Mouse (Mus musculus) yolk sac, embryonic 10.5 days (tissue): ENCODE measurements around the gene Pik3c2b.
A peak's percentile ranks its signal among the peaks of the same experiment; 100 is the strongest.
"Not testable (repeated sequence)": the region's sequence is repeated elsewhere in the genome, so short reads cannot be mapped to it uniquely, and the experiment has no call there.

Source experiments
- DNase-seq: peaks from one replicate; pipeline ENCODE4 v3.0.0-alpha.2; 2017; ENCODE audit warnings: low spot score

Gene Pik3c2b

DNA sequence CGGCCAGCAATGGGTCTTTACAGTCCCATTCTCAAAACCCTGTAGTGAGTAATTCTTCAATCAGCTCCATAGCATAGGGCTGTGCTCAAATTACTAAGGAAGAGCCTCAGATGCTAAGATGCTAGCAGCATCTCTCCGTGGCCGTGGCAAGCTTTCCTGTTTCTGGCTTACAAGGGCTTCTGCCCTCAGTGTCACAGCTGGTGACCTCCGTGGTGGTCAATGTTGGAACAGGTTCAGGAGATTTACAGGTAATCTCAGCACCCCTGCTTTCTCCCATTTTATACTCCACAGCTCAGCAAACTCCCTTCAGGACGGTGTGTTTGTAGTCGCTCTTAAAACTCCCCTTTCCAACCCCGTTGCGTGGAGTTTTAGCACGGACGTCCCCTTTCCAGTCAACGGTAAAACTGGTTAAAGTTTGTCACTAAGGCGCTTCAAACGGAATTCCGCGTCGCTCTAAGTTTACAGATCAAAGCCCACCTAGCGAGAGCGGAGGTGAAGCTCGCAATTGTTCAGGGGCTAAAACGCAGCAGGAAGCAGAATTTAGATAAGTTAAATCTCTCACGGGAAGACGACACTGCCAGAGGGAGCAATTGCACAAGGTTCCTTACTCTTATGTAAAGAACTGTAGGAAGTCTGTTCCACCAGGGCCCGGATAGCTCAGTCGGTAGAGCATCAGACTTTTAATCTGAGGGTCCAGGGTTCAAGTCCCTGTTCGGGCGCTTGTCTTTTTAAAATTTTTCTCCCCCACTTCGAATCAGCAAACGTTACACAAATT, 12.0 kb upstream of the Pik3c2b start:
- DNase-seq = peak; percentile 94

DNA sequence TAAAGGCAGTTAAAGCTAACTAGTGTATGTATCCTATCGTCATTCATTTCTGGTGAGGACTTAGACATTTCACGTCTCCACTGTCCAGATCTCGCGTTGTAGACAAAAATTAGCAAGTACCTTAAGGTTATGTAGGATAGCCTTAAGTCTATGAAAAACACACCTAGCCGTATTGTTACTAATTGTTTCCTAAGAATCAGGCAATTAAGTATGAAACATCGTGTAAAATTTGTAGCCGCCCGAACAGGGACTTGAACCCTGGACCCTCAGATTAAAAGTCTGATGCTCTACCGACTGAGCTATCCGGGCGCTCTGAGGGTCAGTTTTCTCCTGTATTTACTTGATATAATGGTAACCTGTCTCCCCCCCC, 11.4 kb upstream of the Pik3c2b start:
- no peak for DNase-seq

DNA sequence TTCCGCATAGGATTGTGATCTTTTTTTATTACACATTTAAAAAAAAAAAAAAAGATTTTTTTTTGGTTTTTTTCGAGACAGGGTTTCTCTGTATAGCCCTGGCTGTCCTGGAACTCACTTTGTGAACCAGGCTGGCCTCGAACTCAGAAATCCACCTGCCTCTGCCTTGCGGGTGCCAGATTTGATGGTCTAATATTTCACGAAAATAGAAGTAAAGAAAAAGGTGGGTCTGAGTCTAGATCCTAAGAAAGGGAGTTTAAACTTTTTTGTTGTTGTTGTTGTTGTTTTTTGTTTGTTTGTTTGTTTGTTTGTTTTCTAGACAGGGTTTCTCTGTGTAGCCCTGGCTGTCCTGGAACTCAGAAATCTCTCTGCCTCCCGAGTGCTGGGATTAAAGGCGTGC, 10.8 kb upstream of the Pik3c2b start:
- not testable (repeated sequence) for DNase-seq

DNA sequence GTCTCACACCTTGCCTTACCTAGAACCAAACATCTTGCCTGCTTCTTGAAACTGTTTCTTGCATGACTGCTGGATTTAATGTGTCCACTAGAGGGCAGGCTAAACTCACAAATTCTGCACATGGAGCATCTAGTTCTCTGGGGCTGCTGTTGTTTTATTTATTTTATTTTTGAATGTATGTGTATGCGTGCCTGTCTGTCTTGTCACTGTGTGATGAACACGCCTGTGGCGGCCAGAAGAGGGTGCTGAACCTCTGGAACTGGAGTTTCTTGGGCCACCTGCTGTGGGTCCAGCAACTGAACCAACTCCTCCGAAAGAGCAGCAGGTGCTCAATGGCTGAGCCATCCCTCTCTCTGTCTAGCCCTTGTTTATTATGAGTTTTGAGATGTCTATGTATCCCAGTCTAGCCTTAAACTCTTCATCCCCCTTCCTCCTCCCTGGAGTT, 5.9 kb upstream of the Pik3c2b start:
- DNase-seq = peak; percentile 66

DNA sequence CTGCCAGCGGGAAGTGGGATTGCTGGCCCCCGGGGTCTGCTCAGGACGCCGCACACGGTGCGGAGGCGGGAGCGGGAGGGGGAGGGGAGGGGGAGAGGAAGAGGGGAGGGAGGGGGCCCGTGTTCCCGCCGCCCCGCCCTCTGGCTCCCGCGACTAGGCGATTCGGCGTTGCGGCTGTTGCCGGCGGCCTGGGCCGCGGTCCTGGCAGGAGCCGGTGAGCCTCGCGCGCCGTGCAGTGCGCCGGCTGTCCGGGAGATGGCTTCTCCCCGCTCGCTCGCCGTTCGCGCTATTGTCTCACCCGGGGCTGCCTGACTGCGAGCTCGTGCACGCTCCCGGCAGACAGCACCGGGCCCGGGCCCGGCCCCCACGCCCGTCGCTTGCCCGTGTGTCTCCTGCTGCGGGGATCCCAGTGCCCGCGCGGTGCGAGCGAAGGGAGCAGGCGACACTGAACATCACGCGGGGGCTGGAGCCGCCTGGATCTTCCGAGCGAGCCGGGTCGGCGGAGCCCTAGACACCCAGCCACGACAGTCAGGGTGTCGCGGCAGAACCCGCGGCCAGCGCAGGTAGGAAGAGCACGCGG, 484 bp downstream of the Pik3c2b start:
- peak; percentile 75 for DNase-seq

DNA sequence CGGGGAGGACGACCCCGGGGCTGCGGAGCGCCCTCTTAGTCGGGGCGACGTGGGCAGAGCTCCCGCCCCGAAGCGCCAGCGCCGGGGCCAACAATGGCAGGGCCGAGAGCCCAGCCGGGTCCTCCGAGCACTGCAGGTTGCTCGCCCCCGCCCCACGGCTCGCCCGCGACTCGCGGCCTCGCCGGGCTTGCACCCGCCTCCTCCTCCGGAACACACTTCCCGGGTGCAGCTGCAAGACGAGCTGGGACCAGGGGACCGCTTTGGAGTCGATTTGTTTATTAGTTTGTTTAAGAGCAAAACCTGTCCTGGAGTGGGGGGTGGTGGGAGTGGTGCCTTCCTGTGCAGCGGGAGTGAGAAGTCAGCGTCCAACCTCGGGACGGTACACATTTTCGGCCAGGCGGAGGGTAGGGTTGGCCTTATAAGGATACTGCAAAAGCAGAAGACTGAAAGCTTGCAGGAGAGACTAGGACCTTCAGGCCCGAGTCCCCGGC, 1.0 kb downstream of the Pik3c2b start:
- DNase-seq = peak; percentile 43

DNA sequence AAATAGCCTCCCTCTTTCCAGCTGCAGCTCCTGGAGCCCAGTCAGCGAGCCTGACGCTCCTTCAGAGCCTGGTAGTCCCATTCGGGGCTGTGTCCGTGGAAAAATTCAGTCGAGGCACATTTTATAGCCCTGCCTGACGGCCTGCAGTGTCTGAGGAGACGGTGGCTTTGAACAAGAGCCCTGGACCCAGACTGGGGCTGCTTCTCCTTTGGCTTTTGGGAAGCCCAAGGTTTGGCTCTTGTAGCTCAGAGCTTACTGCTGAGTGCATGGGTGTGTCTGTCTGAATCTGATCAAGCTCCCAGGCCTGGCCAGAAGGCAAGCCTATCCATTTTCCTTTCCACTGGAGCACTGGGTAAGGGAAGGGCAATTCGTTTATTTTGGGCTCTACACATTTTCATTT, 2.1 kb downstream of the Pik3c2b start:
- no peak for DNase-seq

DNA sequence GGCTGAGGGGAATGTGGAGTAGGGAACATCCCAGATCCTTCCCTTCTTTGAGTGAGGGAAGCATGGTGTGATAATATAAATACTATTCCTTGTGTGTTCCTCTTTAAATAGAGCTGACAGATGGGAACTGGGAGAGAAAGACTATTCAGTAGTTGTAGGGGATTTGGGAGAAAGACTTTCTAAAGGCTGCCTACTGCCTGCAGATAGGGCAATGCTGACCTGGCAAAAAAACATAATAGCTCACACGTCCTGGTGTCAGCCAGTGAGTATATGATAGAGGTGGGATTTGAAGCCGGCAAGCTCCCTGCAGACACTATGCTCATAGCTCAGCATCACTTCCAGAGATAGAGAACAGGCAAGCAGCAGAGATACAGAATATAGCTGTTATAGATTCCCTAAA, 3.2 kb downstream of the Pik3c2b start:
- no peak for DNase-seq

DNA sequence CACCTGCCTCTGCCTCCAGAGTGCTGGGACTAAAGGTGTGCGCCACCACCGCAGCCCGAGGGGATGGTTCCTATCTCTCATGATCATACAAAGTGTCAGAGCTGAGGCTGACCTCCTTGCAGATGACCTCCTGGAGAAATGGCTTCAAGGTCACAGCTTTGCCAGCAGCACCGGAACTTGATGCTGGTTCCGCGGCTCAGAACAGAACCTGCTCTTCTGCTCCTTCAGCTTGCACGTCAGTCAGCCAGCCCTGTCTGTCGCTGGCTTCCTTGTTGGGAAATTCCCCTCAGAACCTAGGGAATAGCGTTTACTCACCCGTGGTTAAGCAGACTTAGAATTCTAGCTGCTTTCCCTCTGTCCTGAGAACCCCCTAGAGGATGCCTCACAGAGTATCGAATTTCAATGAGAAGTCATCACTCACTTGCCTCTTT, 4.5 kb downstream of the Pik3c2b start:
- DNase-seq = no peak

DNA sequence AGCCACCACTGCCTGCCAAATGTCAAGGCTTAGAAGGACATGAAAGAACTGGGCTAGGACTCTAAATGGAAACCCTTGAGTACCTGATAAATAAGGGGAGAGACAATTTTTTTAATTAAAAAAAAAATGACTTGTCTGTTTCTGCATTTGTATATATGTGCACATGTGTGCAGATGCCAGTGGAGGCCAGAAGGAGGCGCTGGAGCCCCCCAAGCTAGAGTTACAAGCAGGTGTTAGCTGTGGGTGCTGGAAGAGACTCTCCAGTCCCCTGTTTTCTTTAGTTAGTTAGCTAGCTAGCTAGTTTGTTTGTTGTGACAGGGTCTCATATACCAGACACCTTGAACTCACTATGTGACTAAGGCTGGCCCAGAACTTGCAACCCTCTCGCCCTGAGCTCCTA, 6.4 kb downstream of the Pik3c2b start:
- no peak for DNase-seq

DNA sequence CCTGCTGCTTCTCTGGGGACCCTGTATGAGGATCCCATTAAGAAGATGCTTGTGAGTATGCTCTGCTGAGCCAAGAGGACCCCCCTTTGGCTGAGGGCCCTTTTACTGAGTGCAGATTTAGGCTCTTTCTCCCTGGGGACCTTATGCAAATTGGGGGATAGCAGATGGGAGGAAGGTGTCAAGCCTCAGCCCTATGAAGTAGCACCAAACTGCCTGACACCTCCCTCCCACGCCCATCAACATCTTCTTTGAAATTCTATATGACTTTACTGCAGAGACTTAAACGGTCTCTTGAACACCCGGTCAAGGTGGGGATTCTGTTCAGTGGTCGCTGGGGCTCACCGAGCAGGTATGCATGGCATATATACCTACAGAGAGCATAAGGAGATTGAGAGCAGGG, 7.6 kb downstream of the Pik3c2b start:
- DNase-seq = no peak

DNA sequence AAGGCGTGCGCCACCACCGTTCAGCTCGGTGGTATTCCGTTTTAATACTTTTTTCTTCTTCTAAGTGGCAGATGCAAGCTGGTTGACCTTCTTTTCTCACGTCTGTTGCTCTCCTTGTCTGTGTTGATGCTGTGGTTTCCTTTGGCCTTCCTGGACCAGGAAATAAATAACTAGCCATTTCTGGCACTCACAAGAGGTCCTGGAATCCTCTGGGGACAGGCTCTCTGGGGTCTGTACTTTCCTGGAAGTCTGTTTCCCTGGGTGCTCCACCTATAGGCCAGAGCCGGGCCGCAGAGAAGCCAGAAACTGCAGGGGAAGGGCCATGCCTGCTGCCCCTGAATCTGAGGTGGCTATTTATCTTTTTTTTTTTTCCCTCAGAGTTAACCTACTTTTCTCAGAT, 8.9 kb downstream of the Pik3c2b start:
- DNase-seq = no peak

DNA sequence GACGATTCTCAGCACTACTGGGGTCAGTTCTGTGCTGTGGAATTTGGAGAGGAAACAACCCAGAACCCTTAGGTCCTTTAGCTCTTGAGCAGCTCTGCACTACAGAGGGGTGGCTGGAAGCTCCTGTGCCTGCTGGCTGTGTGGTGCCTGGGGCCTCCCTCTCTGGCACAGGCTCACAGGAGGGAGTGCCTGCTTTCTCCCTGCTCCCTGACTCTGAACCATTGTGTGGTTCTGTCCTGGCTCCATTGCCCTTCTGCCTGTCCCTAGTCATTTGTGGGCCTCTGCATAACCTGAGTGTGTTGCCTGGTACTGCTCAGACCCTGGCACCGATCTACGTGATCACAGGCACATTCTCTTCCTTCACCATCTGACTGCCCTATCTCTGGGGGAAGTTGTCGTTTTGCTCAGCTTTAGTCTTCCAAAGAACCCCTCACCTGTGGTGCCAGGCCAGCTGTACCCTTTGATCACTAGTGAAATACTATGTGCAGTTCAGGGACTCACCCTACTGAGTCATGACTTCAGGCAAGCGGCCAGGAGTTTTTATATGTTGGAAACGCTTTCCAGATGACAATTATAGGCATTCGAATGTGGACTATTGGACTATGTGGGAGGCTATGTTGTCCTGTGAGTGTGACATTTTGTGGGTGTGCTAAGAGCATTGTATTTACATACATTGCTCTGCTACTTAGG, 12.0 kb downstream of the Pik3c2b start:
- DNase-seq = no peak

DNA sequence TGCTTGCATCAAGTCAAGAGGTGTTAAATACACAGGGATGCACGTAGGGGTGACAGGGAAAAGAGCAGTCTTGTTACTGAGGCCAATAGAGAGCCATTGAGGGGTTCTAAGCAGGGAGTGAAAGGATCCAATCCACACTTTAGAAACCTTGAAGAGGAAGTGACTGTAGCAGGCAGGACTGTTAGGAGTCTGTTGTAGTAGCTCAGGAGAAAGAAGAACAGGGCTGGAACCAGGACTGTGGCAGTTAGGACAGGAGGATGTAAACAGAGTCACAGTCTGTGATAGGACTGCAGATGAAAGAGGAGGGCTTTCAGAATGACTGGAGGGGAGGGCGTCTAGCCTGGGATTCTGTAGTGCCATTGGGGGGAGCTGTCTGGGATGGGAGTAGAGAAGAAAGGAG, 14.1 kb downstream of the Pik3c2b start:
- no peak for DNase-seq

DNA sequence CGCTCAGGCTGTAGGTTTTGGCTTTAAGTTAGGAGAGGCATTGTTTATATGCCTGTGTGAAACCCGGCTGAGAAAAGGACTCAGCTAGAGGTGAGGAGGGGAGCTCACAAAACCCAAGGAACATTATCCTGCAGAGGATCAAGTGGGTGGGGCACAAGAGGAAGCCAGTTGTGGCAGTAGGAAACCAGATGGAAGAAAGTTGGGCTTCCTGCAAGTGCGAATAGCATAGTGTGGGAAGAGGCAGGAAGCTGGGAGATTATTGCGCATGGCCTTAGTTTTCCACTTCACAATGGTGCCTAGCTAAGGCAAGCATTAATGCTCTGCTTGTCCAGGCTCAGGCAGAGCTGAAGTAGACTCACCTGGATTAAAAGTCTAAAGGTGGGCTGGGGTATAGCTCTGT, 15.2 kb downstream of the Pik3c2b start:
- DNase-seq = no peak

DNA sequence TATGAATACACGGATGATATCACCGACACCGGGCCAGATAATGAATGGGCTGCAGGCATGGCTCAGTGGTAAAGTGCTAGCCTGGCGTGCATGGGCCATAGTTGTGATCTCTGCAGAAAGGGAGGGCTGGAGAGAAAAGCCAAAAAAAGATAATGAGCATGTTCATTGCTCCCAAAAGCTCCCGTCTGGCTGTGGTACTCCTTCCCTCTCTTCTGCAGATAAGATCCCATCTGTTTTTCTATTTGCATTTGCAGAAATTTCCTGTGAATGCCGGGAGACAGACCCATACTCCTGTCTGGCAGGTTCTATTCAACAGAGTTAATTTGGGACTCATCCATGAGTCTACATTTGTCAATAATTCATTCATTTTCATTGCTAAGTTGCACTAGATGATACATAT, 17.7 kb downstream of the Pik3c2b start:
- no peak for DNase-seq

DNA sequence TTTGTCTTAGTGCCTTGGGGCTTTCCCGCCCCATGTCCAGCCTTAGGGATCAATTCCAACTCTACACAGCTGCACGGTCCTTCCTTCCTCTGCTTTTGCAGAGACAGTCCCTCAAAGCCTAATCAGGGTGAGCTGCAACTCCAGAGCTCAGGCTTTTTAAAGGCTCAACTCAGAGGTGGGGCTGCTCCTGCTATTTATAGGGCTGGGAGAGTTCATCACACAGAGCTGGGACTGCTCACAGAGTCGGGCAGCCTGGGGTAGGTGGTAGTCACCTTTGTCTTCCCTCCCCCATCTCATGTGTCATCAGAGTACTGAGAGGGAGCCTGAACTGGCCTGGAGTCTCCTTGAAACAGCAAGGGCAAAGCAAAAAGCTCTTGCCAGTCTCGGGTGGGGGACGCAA, 22.8 kb downstream of the Pik3c2b start:
- no peak for DNase-seq

DNA sequence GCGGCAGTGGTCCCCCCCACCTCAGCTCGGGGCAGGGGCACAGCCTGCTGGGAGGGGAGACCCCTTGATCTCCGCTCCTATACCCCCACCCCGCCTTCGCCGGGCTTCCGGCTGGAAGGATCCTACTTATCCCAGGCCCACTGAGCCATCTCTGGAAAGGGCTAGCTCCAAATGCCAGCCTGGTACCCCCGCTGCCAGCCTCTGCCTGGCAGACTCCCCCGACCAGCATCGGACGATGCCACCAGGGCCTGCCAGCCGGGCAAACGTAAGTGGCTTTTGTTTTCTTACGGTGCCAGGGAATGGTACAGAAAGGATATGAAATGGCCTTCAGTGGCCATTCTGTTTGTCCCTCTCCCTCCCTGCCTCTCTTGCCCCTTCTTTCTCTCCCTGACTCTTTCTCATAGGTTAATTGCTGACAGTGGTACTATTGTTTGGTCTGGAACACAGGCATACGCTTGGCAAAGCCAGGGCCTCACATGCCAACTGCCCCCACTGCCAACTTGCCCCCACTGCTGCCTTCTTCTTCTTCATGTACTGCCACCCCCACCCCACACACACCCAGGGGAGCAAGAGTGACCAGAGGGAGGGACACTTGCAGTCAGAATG, 23.3 kb downstream of the Pik3c2b start:
- no peak for DNase-seq

DNA sequence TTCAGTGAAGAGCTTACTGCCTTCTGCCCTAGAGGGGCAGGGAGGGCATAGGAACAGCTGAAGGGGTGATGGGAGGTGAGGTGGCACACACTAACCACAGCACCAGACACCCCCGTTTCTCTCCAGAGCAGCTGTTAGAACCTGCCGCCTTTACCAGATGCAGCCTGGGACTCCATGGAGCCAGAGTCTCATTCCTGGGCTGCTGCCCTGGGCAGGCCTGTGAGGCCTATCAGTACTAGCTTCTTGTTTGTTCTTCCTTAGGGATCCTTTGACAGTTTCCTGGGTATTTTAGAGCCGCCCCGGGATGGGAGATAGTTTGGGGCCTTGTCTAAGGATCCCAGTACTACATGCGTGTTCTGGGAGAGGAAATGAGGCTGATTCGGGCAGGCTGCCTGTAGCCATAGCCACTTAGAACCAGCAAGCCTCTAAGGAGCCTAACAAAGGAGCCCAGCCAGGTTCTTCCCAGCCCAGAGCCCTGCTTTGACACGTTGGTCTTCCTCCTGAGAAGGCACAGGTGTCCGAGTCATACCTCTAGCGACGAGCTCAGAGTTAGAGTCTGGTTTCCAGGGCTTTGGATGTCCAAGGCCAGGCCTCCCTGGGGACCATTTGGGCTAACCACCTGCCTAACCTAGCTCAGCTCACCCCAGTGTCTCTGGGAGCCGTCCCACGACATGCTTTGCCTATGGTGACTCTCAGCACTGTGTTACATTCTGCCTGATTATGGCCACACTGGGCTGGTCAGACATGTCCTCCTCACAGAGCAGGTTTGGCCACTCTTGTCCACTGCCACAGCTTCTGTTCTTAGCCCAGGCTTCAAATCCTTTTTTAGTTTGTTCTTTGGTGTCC, 24.0 kb downstream of the Pik3c2b start:
- DNase-seq = no peak

DNA sequence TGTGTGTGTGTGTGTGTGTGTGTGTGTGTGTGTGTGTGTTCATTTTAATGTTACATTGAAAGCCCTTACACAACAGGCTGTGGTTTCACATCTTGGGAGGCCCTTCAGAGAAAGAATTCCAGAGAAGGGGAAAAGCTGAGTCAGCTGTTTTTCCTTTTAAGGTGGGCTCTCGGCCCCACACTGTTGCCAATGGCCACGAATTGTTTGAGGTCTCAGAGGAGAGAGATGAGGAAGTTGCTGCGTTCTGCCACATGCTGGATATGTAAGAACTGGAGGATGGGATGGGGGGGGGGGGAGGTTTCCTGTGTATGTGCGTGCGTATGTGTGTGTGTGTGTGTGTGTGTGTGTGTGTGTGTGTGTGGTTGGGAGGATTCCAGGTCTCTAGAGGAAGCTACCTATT, 24.7 kb downstream of the Pik3c2b start:
- DNase-seq = peak; percentile 21

DNA sequence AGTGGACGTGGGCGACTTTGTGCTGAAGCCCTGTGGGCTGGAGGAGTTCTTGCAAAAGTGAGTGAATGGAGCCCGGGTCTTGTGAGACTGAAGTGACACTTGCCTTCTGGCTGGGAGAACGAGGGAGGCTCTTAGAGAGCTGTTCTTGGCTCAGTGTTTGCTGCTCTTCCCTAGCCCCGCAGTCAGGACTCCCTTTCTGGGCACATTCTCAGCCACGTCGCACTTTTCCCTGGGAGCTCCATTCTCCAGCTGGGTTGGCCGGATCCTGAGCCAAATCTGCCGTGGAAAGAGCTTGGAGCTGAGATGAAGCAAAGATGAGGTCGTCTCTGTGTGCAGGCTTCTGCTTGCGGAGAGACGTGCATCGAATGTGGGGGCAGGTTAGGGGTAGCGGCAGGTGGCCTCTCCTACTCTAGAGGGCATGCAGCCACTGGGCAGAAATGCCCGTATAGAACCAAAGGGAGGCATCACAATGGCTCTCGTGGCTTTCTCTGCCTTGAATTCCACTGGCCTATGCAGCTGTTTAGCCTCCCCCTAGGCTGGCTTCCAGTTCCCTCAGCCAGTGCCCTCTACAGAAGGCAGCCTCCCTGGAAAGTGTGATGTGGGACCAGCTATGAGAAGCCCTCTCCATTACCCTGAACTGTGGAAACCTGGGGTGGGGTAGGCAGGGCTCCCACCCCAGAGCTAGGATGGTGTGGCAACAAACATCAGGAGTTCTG, 26.4 kb downstream of the Pik3c2b start:
- DNase-seq = no peak
